Mouse (Mus musculus) megakaryocyte progenitor cell, adult 5-6 weeks (primary cell): ENCODE data around the gene Ebf1. TPM values are rescaled to one million over a fixed set of nuclear protein-coding genes. Genes with fewer than 3 reads are reported as not detected.
A peak's percentile ranks its signal among the peaks of the same experiment; 100 is the strongest.

Source experiments
- ATAC-seq: replicated peaks from 2 replicates; pipeline ENCODE4 v1.8.0; 2016; ENCODE audit warnings: mild to moderate bottlenecking, moderate TSS enrichment, inconsistent platforms; ENCODE audit not compliant: poor library complexity
- total RNA-seq, 2 experiments: library from RNA; stranded (forward) in 1 of 2; stranded (reverse) in 1 of 2; fragments of 157-497, 149-512 nt in 1 of 2; fragments of 200-1000 nt in 1 of 2; gene quantifications; 2 replicates each; pipeline versions ENCODE4 v1.2.3 to v1.2.4; 2015 to 2017

Ebf1 gene
- total RNA-seq, 2 experiments from 2014 or later: 0.02 TPM; not detected in 1

DNA sequence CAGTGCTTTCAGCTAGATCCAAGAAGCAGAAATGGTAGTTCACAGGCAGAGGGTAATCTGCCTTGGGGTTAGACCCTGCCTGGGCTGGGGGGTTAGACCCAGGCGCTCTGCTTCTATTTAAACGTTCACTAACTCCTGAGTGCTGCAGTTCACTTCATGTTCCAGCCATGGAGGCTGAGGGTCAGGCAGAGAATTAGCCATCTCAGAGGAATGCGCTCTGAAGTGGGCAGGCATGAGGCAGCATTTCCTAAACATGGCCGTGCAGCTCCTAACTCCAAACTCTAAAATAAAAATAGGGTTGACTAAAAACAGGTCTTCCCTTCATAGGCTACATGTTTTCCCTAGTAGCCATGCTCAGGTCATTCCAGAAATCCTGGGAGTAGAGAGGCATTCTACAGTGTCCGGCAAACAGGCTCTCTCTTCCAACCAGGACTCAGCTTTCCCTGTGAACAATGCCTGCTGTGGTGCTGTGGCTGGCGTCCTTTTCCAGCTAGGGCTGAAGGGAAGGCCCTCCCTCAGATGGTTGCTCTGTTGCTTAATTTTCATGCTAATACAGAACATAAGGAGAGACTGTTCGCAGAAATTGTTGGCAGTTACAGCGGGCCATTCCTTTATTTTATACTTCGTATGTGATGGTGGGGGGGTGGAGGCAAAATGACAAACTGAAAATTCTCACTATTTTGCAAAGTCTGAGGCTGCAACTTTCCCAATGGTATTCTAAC lies 386.8 kb downstream of the Ebf1 start:
- no peak for ATAC-seq

- no peak for ATAC-seq
These were observed 390.2 kb downstream of the Ebf1 start for GRCm38 (mm10) chr11:45007311-45007710.

DNA sequence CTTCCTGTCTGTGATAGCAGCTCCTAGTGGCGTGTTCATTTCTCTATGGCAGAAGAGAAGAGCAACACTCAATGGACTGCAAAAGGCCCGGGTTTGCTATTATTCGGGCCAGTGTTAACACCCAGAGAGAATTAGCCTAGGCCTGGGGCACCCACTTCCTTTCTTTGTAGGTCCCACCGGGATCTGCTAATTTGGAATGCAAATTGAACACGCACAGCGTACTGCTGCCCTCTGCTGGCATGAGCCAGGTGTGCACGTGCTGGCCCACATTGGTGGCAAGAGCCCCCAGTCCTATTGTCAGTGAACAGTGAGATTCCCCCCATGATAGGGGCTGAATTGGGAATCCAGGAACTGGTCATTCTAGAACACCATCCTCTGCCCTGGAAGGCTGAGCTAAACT lies 391.0 kb downstream of the Ebf1 start:
- ATAC-seq: peak; percentile 99

- no peak for ATAC-seq
These were observed 391.6 kb downstream of the Ebf1 start for GRCm38 (mm10) chr11:45008760-45009159.

DNA sequence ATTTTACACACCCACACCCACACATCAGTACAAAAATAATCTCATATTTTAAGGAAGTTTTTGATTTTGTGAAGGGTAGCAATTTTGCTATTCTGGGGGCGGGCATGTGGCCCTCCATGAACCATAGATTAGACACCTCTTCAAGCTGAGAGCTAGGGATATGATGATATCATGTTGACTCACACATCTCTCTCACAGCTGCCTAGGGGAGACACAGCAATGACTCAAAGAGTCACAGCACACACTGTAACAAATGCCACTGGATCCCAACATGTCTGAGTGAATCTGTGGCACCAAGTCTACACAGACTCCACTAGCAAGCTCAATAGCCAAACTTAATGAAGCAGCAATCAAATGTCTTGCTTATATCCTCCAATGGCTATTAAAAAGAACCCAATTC lies 395.0 kb downstream of the Ebf1 start:
- ATAC-seq: no peak

- ATAC-seq: no peak
These were observed 400.4 kb downstream of the Ebf1 start for GRCm38 (mm10) chr11:45017493-45017892.

DNA sequence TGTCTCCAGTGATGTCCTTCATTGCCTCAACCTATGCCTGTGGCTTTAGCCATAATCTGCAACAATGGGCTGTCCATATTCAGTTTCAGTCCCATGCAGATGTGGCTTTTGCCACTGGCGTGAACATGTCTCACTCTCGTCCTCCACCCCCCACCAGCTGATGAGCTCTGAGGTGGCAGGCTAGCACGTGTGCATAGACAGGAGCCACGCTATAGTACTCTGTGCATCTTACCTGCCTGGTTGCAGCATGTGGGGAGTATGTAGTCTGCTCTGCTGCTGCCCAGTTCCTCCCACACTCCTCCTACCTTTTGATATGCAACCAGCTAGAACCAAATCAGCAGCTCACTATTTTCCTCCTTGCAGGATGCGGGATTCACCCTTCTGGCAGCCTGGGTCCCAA lies 408.9 kb downstream of the Ebf1 start:
- ATAC-seq: no peak

DNA sequence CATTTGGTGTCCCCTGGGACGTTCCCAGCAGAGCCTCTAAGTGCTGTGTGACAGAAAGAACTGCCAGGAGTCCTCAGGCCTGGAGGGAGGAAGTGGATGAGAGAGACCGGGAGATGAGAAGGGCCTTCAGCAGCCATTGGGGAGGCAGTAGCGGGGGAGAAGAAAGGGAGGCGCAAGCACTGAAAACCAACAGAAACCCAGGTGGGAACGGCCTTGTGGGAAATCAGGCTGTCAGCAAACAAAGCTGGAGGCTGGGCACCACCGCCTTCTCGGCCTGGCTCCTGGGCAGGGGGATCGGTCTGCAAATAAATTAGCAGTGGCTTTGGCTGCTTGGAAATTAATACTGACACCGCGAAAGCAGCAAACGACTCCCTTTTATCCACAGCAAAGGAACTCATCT lies 409.6 kb downstream of the Ebf1 start:
- no peak for ATAC-seq

- no peak for ATAC-seq
These were observed 410.0 kb downstream of the Ebf1 start for GRCm38 (mm10) chr11:45027076-45027475.

GRCm38 (mm10) chr11:45055744-45056610 lies 438.9 kb downstream of the Ebf1 start:
- ATAC-seq: no peak

Other genes starting within 250 kb of the Ebf1 start
- gene Il12b, start 217.3 kb upstream of the Ebf1 start, total RNA-seq (2015): not detected in 2 replicates
- not detected in 2 replicates for gene Il12b, start 217.3 kb upstream of the Ebf1 start, total RNA-seq (2017)
- 11.0 and 14.9 TPM in 2 replicates for gene Ublcp1, start 146.8 kb upstream of the Ebf1 start, total RNA-seq (2015)
- gene Ublcp1, start 146.8 kb upstream of the Ebf1 start, total RNA-seq (2017): 11.6 and 13.8 TPM in 2 replicates
- 12.8 and 18.9 TPM in 2 replicates for gene Rnf145, start 98.4 kb upstream of the Ebf1 start, total RNA-seq (2015)
- 20.7 and 24.9 TPM in 2 replicates for gene Rnf145, start 98.4 kb upstream of the Ebf1 start, total RNA-seq (2017)